In the genomic region with DNA sequence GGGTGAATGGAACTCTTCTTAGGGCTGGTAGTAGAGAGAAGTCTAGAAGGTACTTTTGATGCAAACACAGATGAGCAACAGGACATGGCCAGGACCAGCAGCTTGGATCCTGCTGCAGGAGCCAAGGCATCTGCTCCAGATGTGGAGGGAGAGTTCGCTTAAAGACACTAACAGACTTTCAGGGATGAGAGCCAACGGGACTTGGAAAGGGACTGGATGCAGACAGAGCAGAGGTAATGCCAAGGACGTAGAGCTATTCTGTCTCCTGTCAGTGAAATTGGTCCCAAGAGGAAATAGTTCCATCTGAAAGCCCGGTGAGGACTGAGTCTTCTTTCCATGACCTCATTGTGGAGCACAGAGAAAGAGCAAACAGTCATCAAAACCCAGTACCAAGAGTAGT, we compare ENCODE assay signal across 17 mouse cellular contexts.
DNase-seq lines count a peak whose midpoint lies in the region.
"Had no signal": no experiment of that assay in that cellular context is flagged by ENCODE, and none has a peak within 500 bp of the region (broad histone marks: within the 10 kb centered on the region; RNA-seq: fewer than 3 reads in every experiment).

No protein-coding gene starts in this region.

- peak; percentile 34 to 64 for DNase-seq in adrenal gland, adult (ENCODE audit: inconsistent age in 2 of 2, low spot score in 1 of 2)
- no peak for DNase-seq in adrenal gland, postnatal 4 days (ENCODE audit: low spot score in 2 of 2)
- peak; percentile 24 to 40 for DNase-seq in heart, postnatal 10 days
- DNase-seq in heart, postnatal 36 days: no peak
- peak; percentile 39 for DNase-seq in gastrocnemius, adult 18-20 months (ENCODE audit: low spot score)
- peak; percentile 70 for DNase-seq in skeletal muscle tissue, adult 2 months (ENCODE audit: low read depth, low spot score)
- DNase-seq in thymus, postnatal 10 days (ENCODE audit: low spot score in 2 of 2): no peak
- DNase-seq: cerebellum, adult 2 months; cerebellum, postnatal 36 days; embryo, embryonic 11 days; kidney, adult 8-10 months; kidney, postnatal 14 days; left cerebral cortex, postnatal 4 days; liver, postnatal 0 days; right cerebral cortex, adult 18-20 months; right cerebral cortex, postnatal 4 days; thymus, postnatal 36 days had no signal

- intact Hi-C loops in heart, postnatal 10 days (cut with DNase I): no loop called here
- intact Hi-C loops in heart, postnatal 36 days (cut with DNase I): no loop called here

Comparison
In these comparisons a context has a peak if more than half of its experiments do, and no peak if none do; other contexts are left out.
1. DNase-seq: peak in adrenal gland, adult (2 of 2), heart, postnatal 10 days (2 of 2), gastrocnemius, adult 18-20 months (single experiment) and skeletal muscle tissue, adult 2 months (single experiment); none in adrenal gland, postnatal 4 days (0 of 2), heart, postnatal 36 days (0 of 2) and thymus, postnatal 10 days (0 of 2).